Mouse (Mus musculus): ENCODE results near the gene Cacng1.

Cacng1 gene

GRCm38 (mm10) chr11:107655538-107655937, 60.8 kb downstream of the Cacng1 start:
- no peak for DNase-seq (ENCODE audit: low spot score)
